Mouse (Mus musculus) kidney, adult 18-20 months (tissue): ENCODE measurements around the gene Odf4.

ENCODE experiments used
- DNase-seq: peaks from one replicate; pipeline ENCODE4 v3.0.0; 2021

Gene Odf4

GRCm38 (mm10) chr11:68901351-68902046 is 25.4 kb downstream of the Odf4 start, which contains the start of gene Rpl26:
TSS of gene Rpl26 (plus strand) at chr11:68901583.
- DNase-seq = peak; percentile 100

GRCm38 (mm10) chr11:68900519-68901350 is 26.1 kb downstream of the Odf4 start:
- DNase-seq = no peak

- no peak for DNase-seq
Observed at GRCm38 (mm10) chr11:68899815-68900214, 27.1 kb downstream of the Odf4 start.

GRCm38 (mm10) chr11:68898790-68899189 is 28.1 kb downstream of the Odf4 start:
- DNase-seq = no peak

GRCm38 (mm10) chr11:68897838-68898237 is 29.0 kb downstream of the Odf4 start:
- no peak for DNase-seq

- DNase-seq = peak; percentile 50
Observed at GRCm38 (mm10) chr11:68897120-68897519, 29.8 kb downstream of the Odf4 start.

- DNase-seq = no peak
Observed at GRCm38 (mm10) chr11:68896247-68896646, 30.6 kb downstream of the Odf4 start.

- DNase-seq = no peak
Observed at GRCm38 (mm10) chr11:68893911-68894464, 32.9 kb downstream of the Odf4 start.

- no peak for DNase-seq
Observed at GRCm38 (mm10) chr11:68892233-68892832, 34.5 kb downstream of the Odf4 start.

- no peak for DNase-seq
Observed at GRCm38 (mm10) chr11:68891823-68892222, 35.1 kb downstream of the Odf4 start.

GRCm38 (mm10) chr11:68890625-68891024 is 36.3 kb downstream of the Odf4 start:
- no peak for DNase-seq

GRCm38 (mm10) chr11:68888653-68889052 is 38.2 kb downstream of the Odf4 start:
- no peak for DNase-seq

- DNase-seq = no peak
Observed at GRCm38 (mm10) chr11:68888253-68888652, 38.6 kb downstream of the Odf4 start, which contains the start of gene Rnf222. TSS of gene Rnf222 (plus strand) at chr11:68888553.

- no peak for DNase-seq
Observed at GRCm38 (mm10) chr11:68886091-68886490, 40.8 kb downstream of the Odf4 start.

- DNase-seq = no peak
Observed at GRCm38 (mm10) chr11:68884368-68884767, 42.5 kb downstream of the Odf4 start.

GRCm38 (mm10) chr11:68883843-68884242 is 43.0 kb downstream of the Odf4 start:
- DNase-seq = no peak

- no peak for DNase-seq
Observed at GRCm38 (mm10) chr11:68882107-68882506, 44.8 kb downstream of the Odf4 start.

- DNase-seq = no peak
Observed at GRCm38 (mm10) chr11:68878811-68879210, 48.1 kb downstream of the Odf4 start.

- DNase-seq = peak; percentile 61
Observed at GRCm38 (mm10) chr11:68874841-68875240, 52.0 kb downstream of the Odf4 start.
